In the genomic region with DNA sequence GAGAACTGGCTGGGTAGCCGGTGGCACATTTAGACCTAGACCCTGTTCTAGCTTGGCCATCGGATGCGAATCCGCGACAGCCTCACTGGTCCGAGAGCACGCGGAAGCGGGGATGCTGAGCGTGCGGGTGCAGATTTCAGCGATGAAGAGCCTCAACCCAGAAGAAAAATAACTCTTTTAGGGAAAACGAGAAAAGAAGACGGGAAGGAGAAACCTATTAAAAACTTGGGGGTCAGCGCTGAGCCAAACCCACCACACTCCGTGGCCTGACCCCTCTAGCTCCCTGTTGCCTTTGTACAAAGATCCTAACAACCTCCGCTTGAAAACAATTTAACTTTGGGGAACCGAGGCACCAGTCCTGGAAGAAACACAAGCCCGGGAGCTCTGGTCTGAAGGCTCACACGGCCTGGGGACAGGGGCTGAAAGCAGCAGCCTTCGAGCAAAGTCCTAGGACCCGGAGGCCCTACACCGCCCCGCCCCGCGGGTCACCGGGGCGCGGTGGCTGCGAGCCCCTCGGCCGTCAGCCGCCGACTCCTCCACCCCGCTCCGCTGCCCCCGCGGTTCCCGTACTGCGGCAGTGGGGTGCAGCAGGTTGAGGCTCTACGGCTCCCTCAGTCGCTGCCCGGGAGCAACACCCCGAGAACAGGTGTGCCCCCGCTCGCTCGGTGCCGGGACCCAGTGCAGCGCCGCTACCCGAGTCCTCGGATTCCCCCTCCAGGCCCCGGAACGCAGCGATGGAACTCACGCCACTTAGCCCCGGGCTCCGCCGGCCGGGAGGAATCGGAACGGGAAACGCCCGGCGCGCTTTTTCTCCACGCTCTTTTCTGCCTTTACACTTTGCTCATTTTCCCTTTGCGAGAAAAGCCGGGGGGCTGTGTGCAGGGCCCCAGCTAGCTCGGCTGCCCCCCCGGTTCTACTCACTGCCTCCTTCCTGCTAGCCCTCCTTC, we compare ENCODE assay signal across 8 mouse cellular contexts. TPM values are rescaled to one million over a fixed set of nuclear protein-coding genes. Genes with fewer than 3 reads are reported as not detected.
DNase-seq lines count a peak whose midpoint lies in the region; ATAC-seq and TF ChIP-seq lines count a peak whose summit lies in the region.

No protein-coding gene starts in this region.

- H3K4me3 ChIP-seq in lung, embryonic 15.5 days, result peak overlapping the region; percentile 43
- peak overlapping the region; percentile 46; the same call in 1 of the 2 replicates for H3K4me3 ChIP-seq in bone marrow macrophage, adult 2 months (ENCODE audit: insufficient read depth, low read length)
- H3K4me3 ChIP-seq in forebrain, embryonic 16.5 days (replicated peaks; ENCODE audit: low read length), result peak overlapping the region; percentile 29
- H3K4me3 ChIP-seq in intestine, postnatal 0 days (ENCODE audit: low read depth, low read length), result peak overlapping the region; percentile 50
- H3K4me3 ChIP-seq in midbrain, embryonic 10.5 days, result peak overlapping the region; percentile 79

- no peak for ATAC-seq in lung, embryonic 15.5 days (ENCODE audit: borderline replicate concordance, extremely low read depth, low FRiP score, low TSS enrichment)
- ATAC-seq in forebrain, embryonic 16.5 days, result no peak
- 0 out of 2 replicates have a peak, but pooled peaks have one; percentile 31 for ATAC-seq in intestine, postnatal 0 days
- ATAC-seq in frontal cortex, adult (ENCODE audit: low TSS enrichment), result no peak

- no peak for TF ChIP-seq POLR2A in bone marrow macrophage, adult 2 months (IDR thresholded peaks at IDR 0.05; ENCODE audit: borderline replicate concordance, low read depth, low read length)

- DNase-seq in lung, postnatal 14 days, result no peak
- peak; percentile 70 for DNase-seq in midbrain, embryonic 10.5 days (ENCODE audit: low spot score)
- peak; percentile 70 for DNase-seq in thymus, postnatal 4 days

- no peaks in the 10 kb centered on the region for H3K36me3 ChIP-seq in lung, embryonic 15.5 days
- no peaks in the 10 kb centered on the region for H3K36me3 ChIP-seq in forebrain, embryonic 16.5 days (ENCODE audit: control insufficient read depth, insufficient read depth)
- H3K36me3 ChIP-seq in intestine, postnatal 0 days (ENCODE audit: control insufficient read depth, insufficient read depth), result no peaks in the 10 kb centered on the region
- H3K36me3 ChIP-seq in midbrain, embryonic 10.5 days, result peaks cover 10% of the 10 kb centered on the region

- H3K9me3 ChIP-seq in lung, embryonic 15.5 days, result no peaks in the 10 kb centered on the region
- H3K9me3 ChIP-seq in forebrain, embryonic 16.5 days (ENCODE audit: control insufficient read depth, low read length), result no peaks in the 10 kb centered on the region
- H3K9me3 ChIP-seq in intestine, postnatal 0 days (ENCODE audit: control insufficient read depth), result no peaks in the 10 kb centered on the region
- no peaks in the 10 kb centered on the region for H3K9me3 ChIP-seq in midbrain, embryonic 10.5 days (replicated peaks)

- WGBS in lung, embryonic 15.5 days, result under 1% methylated on average over 71 of the region's 71 CpGs
- WGBS in forebrain, embryonic 16.5 days, result under 1% methylated on average over 70 of the region's 71 CpGs
- WGBS in intestine, postnatal 0 days, result under 1% methylated on average over 70 of the region's 71 CpGs
- WGBS in midbrain, embryonic 10.5 days, result under 1% methylated on average over 71 of the region's 71 CpGs

- peak overlapping the region; percentile 84 for H3K4me2 ChIP-seq in lung, embryonic 15.5 days
- H3K4me2 ChIP-seq in forebrain, embryonic 16.5 days (ENCODE audit: low read length), result peak overlapping the region; percentile 45
- H3K4me2 ChIP-seq in intestine, postnatal 0 days (replicated peaks; ENCODE audit: low read depth), result peak overlapping the region; percentile 79

- H3K9ac ChIP-seq in lung, embryonic 15.5 days, result peak overlapping the region; percentile 27
- H3K9ac ChIP-seq in forebrain, embryonic 16.5 days (replicated peaks; ENCODE audit: low read depth, low read length), result peak overlapping the region; percentile 30; the same call in 1 of the 2 replicates
- H3K9ac ChIP-seq in intestine, postnatal 0 days (ENCODE audit: low read depth, low read length), result peak overlapping the region; percentile 26; the same call in 1 of the 2 replicates

- no peak overlapping the region for H3K27ac ChIP-seq in lung, embryonic 15.5 days
- H3K27ac ChIP-seq in bone marrow macrophage, adult 2 months (ENCODE audit: insufficient read depth, low read depth, low read length), result no peak overlapping the region
- H3K27ac ChIP-seq in forebrain, embryonic 16.5 days (ENCODE audit: low read length), result no peak overlapping the region
- no peak overlapping the region for H3K27ac ChIP-seq in intestine, postnatal 0 days (ENCODE audit: low read depth, low read length)
- peak overlapping the region; percentile 92 for H3K27ac ChIP-seq in midbrain, embryonic 10.5 days (replicated peaks)

- no peak for TF ChIP-seq CTCF in bone marrow macrophage, adult 2 months (IDR thresholded peaks at IDR 0.05; ENCODE audit: low read depth, low read length)
- TF ChIP-seq CTCF in intestine, postnatal 0 days (IDR thresholded peaks at IDR 0.05; ENCODE audit: low read depth), result no peak

- peaks cover 93% of the 10 kb centered on the region for H3K27me3 ChIP-seq in lung, embryonic 15.5 days
- H3K27me3 ChIP-seq in forebrain, embryonic 16.5 days (replicated peaks; ENCODE audit: control insufficient read depth, insufficient read depth, low read length), result peaks cover 43% of the 10 kb centered on the region
- H3K27me3 ChIP-seq in intestine, postnatal 0 days (replicated peaks; ENCODE audit: control insufficient read depth, insufficient read depth, low read length), result peaks cover 95% of the 10 kb centered on the region
- peaks cover 93% of the 10 kb centered on the region for H3K27me3 ChIP-seq in midbrain, embryonic 10.5 days (ENCODE audit: low read depth, poor library complexity, severe bottlenecking)

- H3K4me1 ChIP-seq in lung, embryonic 15.5 days, result peaks cover 30% of the 10 kb centered on the region
- no peaks in the 10 kb centered on the region for H3K4me1 ChIP-seq in bone marrow macrophage, adult 2 months (ENCODE audit: control insufficient read depth, insufficient read depth, low read length)
- peaks cover 34% of the 10 kb centered on the region for H3K4me1 ChIP-seq in forebrain, embryonic 16.5 days (replicated peaks; ENCODE audit: control insufficient read depth, insufficient read depth, low read length)
- peaks cover 13% of the 10 kb centered on the region for H3K4me1 ChIP-seq in intestine, postnatal 0 days (replicated peaks; ENCODE audit: control insufficient read depth, insufficient read depth, low read length)
- peaks cover 62% of the 10 kb centered on the region for H3K4me1 ChIP-seq in midbrain, embryonic 10.5 days

RNA-seq across cellular contexts. Expression of a gene that starts 2.7 kb away (rescaled TPM):
- polyA plus RNA-seq in lung, embryonic 15.5 days (2015; fragmentation: Nextera tagmentation; extraction: Ambion mirVana), result 70.1 and 73.3 TPM in 2 replicates
- 84.5 and 108 TPM in 2 replicates for polyA plus RNA-seq in bone marrow macrophage, adult 2 months (2012; ENCODE audit: insufficient read depth, insufficient read length, missing spikeins)
- polyA plus RNA-seq in forebrain, embryonic 16.5 days (2015; fragmentation: Nextera tagmentation; extraction: Ambion mirVana), result 121 and 129 TPM in 2 replicates
- polyA plus RNA-seq in intestine, postnatal 0 days (2015; fragmentation: Nextera tagmentation; extraction: Ambion mirVana), result 35.6 and 35.9 TPM in 2 replicates
- polyA plus RNA-seq in midbrain, embryonic 10.5 days (2016; fragmentation: Nextera tagmentation; extraction: Ambion mirVana), result 102 and 111 TPM in 2 replicates

RNA-seq across cellular contexts. Expression of a gene that starts 56.0 kb away (rescaled TPM):
- 156 and 157 TPM in 2 replicates for polyA plus RNA-seq in lung, embryonic 15.5 days (2015; fragmentation: Nextera tagmentation; extraction: Ambion mirVana)
- 50.9 and 54.3 TPM in 2 replicates for polyA plus RNA-seq in bone marrow macrophage, adult 2 months (2012; ENCODE audit: insufficient read depth, insufficient read length, missing spikeins)
- 256 and 257 TPM in 2 replicates for polyA plus RNA-seq in forebrain, embryonic 16.5 days (2015; fragmentation: Nextera tagmentation; extraction: Ambion mirVana)
- 46.3 and 54.7 TPM in 2 replicates for polyA plus RNA-seq in intestine, postnatal 0 days (2015; fragmentation: Nextera tagmentation; extraction: Ambion mirVana)
- polyA plus RNA-seq in midbrain, embryonic 10.5 days (2016; fragmentation: Nextera tagmentation; extraction: Ambion mirVana), result 111 and 139 TPM in 2 replicates

Comparison
In these comparisons a context has a peak if more than half of its experiments do, and no peak if none do; other contexts are left out.
1. H3K4me3 ChIP-seq: peak in every context shown above with its lines; median percentile 79 in midbrain, embryonic 10.5 days; 50 in intestine, postnatal 0 days; 46 in bone marrow macrophage, adult 2 months; 43 in lung, embryonic 15.5 days; 29 in forebrain, embryonic 16.5 days.